ENCODE assay signal across 8 mouse cellular contexts in the genomic region with DNA sequence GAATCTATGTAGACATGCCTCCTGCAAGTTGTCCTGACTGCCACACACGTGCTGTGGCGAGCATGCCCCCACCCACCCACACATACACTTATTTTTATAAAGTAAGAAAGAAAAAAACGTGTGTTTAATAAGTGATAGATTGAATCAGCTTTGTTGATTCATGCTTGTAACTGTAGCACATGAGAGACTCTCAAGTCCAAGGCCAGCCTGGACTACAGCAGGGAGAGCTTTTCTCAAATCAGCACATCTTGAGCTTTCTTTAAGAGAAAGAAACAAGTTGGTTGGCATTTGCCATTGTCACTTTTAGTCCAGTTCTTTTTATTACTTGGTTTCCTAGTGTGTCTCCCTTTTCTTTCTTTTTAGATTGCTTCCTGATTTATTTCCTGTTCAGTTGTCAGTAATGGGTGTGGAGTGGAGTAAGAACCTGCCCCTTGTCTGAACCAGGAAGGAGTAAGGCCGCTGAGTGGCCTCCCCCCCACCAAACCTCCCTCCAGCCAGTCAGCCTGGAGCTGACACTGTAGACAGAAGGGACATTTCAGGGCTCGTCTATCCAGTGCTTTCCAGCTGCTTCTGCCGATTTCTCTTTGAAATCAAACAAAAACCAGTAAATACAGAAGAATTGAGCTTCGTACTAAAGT. TPM values are rescaled to one million over a fixed set of nuclear protein-coding genes. Genes with fewer than 3 reads are reported as not detected.
DNase-seq lines count a peak whose midpoint lies in the region; ATAC-seq lines count a peak whose summit lies in the region.

No protein-coding gene starts in this region.

- no peak overlapping the region for H3K27ac ChIP-seq in embryonic facial prominence, embryonic 14.5 days (replicated peaks; ENCODE audit: low read depth, low read length)
- no peak overlapping the region for H3K27ac ChIP-seq in embryonic facial prominence, embryonic 10.5 days (replicated peaks)
- H3K27ac ChIP-seq in intestine, embryonic 16.5 days (ENCODE audit: low read length), result peak overlapping the region; percentile 89
- H3K27ac ChIP-seq in lung, embryonic 15.5 days, result peak overlapping the region; percentile 59
- H3K27ac ChIP-seq in midbrain, embryonic 13.5 days, result no peak overlapping the region

- H3K9me3 ChIP-seq in embryonic facial prominence, embryonic 14.5 days (ENCODE audit: control insufficient read depth, low read length), result no peaks in the 10 kb centered on the region
- no peaks in the 10 kb centered on the region for H3K9me3 ChIP-seq in embryonic facial prominence, embryonic 10.5 days
- H3K9me3 ChIP-seq in intestine, embryonic 16.5 days (ENCODE audit: control insufficient read depth, low read length), result no peaks in the 10 kb centered on the region
- H3K9me3 ChIP-seq in lung, embryonic 15.5 days, result no peaks in the 10 kb centered on the region
- no peaks in the 10 kb centered on the region for H3K9me3 ChIP-seq in midbrain, embryonic 13.5 days

- DNase-seq in embryonic facial prominence, embryonic 14.5 days (ENCODE audit: low spot score), result peak; percentile 23
- no peak for DNase-seq in embryonic facial prominence, embryonic 10.5 days (ENCODE audit: low spot score)
- no peak for DNase-seq in left cerebral cortex, postnatal 4 days
- no peak for DNase-seq in layer of hippocampus, postnatal 25 days (ENCODE audit: extremely low spot score in 1 of 2, low spot score in 1 of 2)

- intact Hi-C loops in left cerebral cortex, postnatal 4 days (cut with DNase I), result no loop called here

- H3K4me3 ChIP-seq in embryonic facial prominence, embryonic 14.5 days (ENCODE audit: low read depth, low read length), result no peak overlapping the region
- no peak overlapping the region for H3K4me3 ChIP-seq in embryonic facial prominence, embryonic 10.5 days
- no peak overlapping the region for H3K4me3 ChIP-seq in intestine, embryonic 16.5 days (ENCODE audit: low read length)
- no peak overlapping the region for H3K4me3 ChIP-seq in lung, embryonic 15.5 days
- no peak overlapping the region for H3K4me3 ChIP-seq in midbrain, embryonic 13.5 days (replicated peaks)

- no peaks in the 10 kb centered on the region for H3K4me1 ChIP-seq in embryonic facial prominence, embryonic 14.5 days (ENCODE audit: control insufficient read depth, insufficient read depth, low read length)
- H3K4me1 ChIP-seq in embryonic facial prominence, embryonic 10.5 days, result peaks cover 4% of the 10 kb centered on the region; the same call in 1 of the 2 replicates
- H3K4me1 ChIP-seq in intestine, embryonic 16.5 days (ENCODE audit: control insufficient read depth, insufficient read depth, low read length), result peaks cover 8% of the 10 kb centered on the region
- H3K4me1 ChIP-seq in lung, embryonic 15.5 days, result peaks cover 12% of the 10 kb centered on the region
- H3K4me1 ChIP-seq in midbrain, embryonic 13.5 days (replicated peaks), result no peaks in the 10 kb centered on the region

- H3K9ac ChIP-seq in embryonic facial prominence, embryonic 14.5 days (ENCODE audit: low read depth, low read length), result no peak overlapping the region
- H3K9ac ChIP-seq in intestine, embryonic 16.5 days (ENCODE audit: low read depth, low read length), result 0 out of 2 replicates have a peak overlapping the region, but pooled peaks have one; percentile 40
- no peak overlapping the region for H3K9ac ChIP-seq in lung, embryonic 15.5 days
- H3K9ac ChIP-seq in midbrain, embryonic 13.5 days (replicated peaks), result no peak overlapping the region

- H3K4me2 ChIP-seq in embryonic facial prominence, embryonic 14.5 days (ENCODE audit: low read depth, low read length), result no peak overlapping the region
- H3K4me2 ChIP-seq in intestine, embryonic 16.5 days (ENCODE audit: low read depth, low read length), result peak overlapping the region; percentile 40; the same call in 1 of the 2 replicates
- H3K4me2 ChIP-seq in lung, embryonic 15.5 days, result no peak overlapping the region
- no peak overlapping the region for H3K4me2 ChIP-seq in midbrain, embryonic 13.5 days (replicated peaks)

- WGBS in embryonic facial prominence, embryonic 14.5 days, result 53% methylated on average over 7 of the region's 7 CpGs
- 68% methylated on average over 7 of the region's 7 CpGs for WGBS in embryonic facial prominence, embryonic 10.5 days
- WGBS in intestine, embryonic 16.5 days, result 30% methylated on average over 7 of the region's 7 CpGs
- 31% methylated on average over 7 of the region's 7 CpGs for WGBS in lung, embryonic 15.5 days
- WGBS in midbrain, embryonic 13.5 days, result 62% methylated on average over 7 of the region's 7 CpGs

- no peaks in the 10 kb centered on the region for H3K36me3 ChIP-seq in embryonic facial prominence, embryonic 14.5 days (ENCODE audit: control insufficient read depth, insufficient read depth, low read length)
- H3K36me3 ChIP-seq in embryonic facial prominence, embryonic 10.5 days (replicated peaks), result no peaks in the 10 kb centered on the region
- H3K36me3 ChIP-seq in intestine, embryonic 16.5 days (ENCODE audit: control insufficient read depth, insufficient read depth, low read length), result no peaks in the 10 kb centered on the region
- H3K36me3 ChIP-seq in lung, embryonic 15.5 days, result no peaks in the 10 kb centered on the region
- H3K36me3 ChIP-seq in midbrain, embryonic 13.5 days, result no peaks in the 10 kb centered on the region

- no peaks in the 10 kb centered on the region for H3K27me3 ChIP-seq in embryonic facial prominence, embryonic 14.5 days (replicated peaks; ENCODE audit: control insufficient read depth, insufficient read depth, low read length)
- H3K27me3 ChIP-seq in embryonic facial prominence, embryonic 10.5 days (replicated peaks; ENCODE audit: low read depth, poor library complexity, severe bottlenecking), result no peaks in the 10 kb centered on the region
- no peaks in the 10 kb centered on the region for H3K27me3 ChIP-seq in intestine, embryonic 16.5 days (replicated peaks; ENCODE audit: control insufficient read depth, insufficient read depth, low read length)
- H3K27me3 ChIP-seq in lung, embryonic 15.5 days, result no peaks in the 10 kb centered on the region
- H3K27me3 ChIP-seq in midbrain, embryonic 13.5 days, result no peaks in the 10 kb centered on the region

- ATAC-seq in embryonic facial prominence, embryonic 14.5 days (ENCODE audit: low read depth), result no peak
- ATAC-seq in common myeloid progenitor, adult 5-6 weeks (replicated peaks; ENCODE audit: low read depth, poor library complexity, severe bottlenecking), result peak; percentile 66
- peak; percentile 97 for ATAC-seq in intestine, embryonic 16.5 days
- peak; percentile 70; the same call in 1 of the 2 replicates for ATAC-seq in lung, embryonic 15.5 days (ENCODE audit: borderline replicate concordance, extremely low read depth, low FRiP score, low TSS enrichment)
- no peak for ATAC-seq in midbrain, embryonic 13.5 days

RNA-seq across cellular contexts. Expression of gene Atg14, which starts 55.5 kb away (rescaled TPM):
- polyA plus RNA-seq in embryonic facial prominence, embryonic 14.5 days (2014; fragmentation: Nextera tagmentation; extraction: Ambion mirVana), result 12.5 and 14.4 TPM in 2 replicates
- 18.5 and 19.4 TPM in 2 replicates for polyA plus RNA-seq in embryonic facial prominence, embryonic 10.5 days (2016; fragmentation: Nextera tagmentation; extraction: Ambion mirVana)
- 6.9 and 17.0 TPM in 2 replicates for total RNA-seq in common myeloid progenitor, adult 5-6 weeks (2017)
- polyA plus RNA-seq in intestine, embryonic 16.5 days (2015; fragmentation: Nextera tagmentation; extraction: Ambion mirVana), result 11.4 and 11.7 TPM in 2 replicates
- 12.9 and 13.4 TPM in 2 replicates for polyA plus RNA-seq in lung, embryonic 15.5 days (2015; fragmentation: Nextera tagmentation; extraction: Ambion mirVana)
- 21.2 and 21.9 TPM in 2 replicates for polyA plus RNA-seq in midbrain, embryonic 13.5 days (2015; fragmentation: Nextera tagmentation; extraction: Ambion mirVana)
- total RNA-seq in left cerebral cortex, postnatal 4 days (2021), result 10 to 100 TPM; 14.4 to 14.7 TPM
- 10 to 100 TPM; 16.6 to 17.9 TPM for total RNA-seq in layer of hippocampus, postnatal 25 days (2021)

Comparison
In these comparisons a context has a peak if more than half of its experiments do, and no peak if none do; other contexts are left out.
1. ATAC-seq: peak in common myeloid progenitor, adult 5-6 weeks (single experiment), intestine, embryonic 16.5 days (single experiment) and lung, embryonic 15.5 days (single experiment); none in embryonic facial prominence, embryonic 14.5 days (single experiment) and midbrain, embryonic 13.5 days (single experiment).
2. H3K27ac ChIP-seq: peak in intestine, embryonic 16.5 days (single experiment) and lung, embryonic 15.5 days (single experiment); none in embryonic facial prominence, embryonic 14.5 days (single experiment), embryonic facial prominence, embryonic 10.5 days (single experiment) and midbrain, embryonic 13.5 days (single experiment).